Mouse (Mus musculus): ENCODE data around the gene Slco1c1. TPM values are rescaled to one million over a fixed set of nuclear protein-coding genes. Genes with fewer than 3 reads are reported as not detected.
"Not testable (repeated sequence)": the region's sequence is repeated elsewhere in the genome, so short reads cannot be mapped to it uniquely, and the experiment has no call there.

Slco1c1 gene
- polyA plus RNA-seq, 1 experiment: not detected

DNA sequence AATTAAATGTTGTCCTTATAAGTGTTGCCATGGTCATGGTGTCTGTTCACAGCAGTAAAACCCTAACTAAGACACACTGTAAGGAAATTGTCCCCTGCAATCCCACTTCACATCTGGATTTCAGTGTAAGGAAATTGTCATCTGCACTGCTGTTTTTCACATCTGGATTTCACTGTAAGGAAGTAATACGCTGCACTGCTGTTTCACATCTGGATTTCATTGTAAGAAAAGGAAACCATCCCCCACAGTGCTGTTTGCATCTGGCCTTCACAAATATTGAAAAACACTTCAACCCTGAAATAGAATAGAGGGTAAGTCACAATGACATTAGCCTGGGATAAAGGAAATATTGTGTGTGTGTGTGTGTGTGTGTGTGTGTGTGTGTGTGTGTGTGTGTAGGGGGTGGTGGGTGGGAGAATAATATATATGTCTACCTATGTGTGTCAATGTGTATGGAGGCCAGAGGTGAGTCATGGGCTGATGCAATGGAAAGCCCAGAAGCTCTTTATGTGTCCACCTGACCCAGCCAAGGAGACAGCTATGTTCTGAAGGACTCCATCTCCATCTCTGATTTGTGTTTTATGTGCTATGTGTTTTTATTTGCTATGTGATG, 60.7 kb downstream of the Slco1c1 start:
- DNase-seq (ENCODE audit: low read depth in 1 of 2, low spot score in 2 of 2): no peak
- no peaks in the 10 kb centered on the region for H3K27me3 ChIP-seq (ENCODE audit: control insufficient read depth, insufficient read depth, low read length)
- no peaks in the 10 kb centered on the region for H3K36me3 ChIP-seq (ENCODE audit: control insufficient read depth, insufficient read depth, low read length)
- no peak overlapping the region for H3K4me3 ChIP-seq (ENCODE audit: extremely low read depth, insufficient read depth, insufficient read length)
- TF ChIP-seq CTCF (IDR thresholded peaks at IDR 0.05; ENCODE audit: extremely low read depth, insufficient read depth, insufficient read length, insufficient replicate concordance) (no peak), POLR2A (IDR thresholded peaks at IDR 0.05; ENCODE audit: low read depth, low read length) (no peak)
- no peak overlapping the region for H3K27ac ChIP-seq (ENCODE audit: insufficient read depth, low read length)
- H3K4me1 ChIP-seq (ENCODE audit: control insufficient read depth, insufficient read depth, insufficient read length): no peaks in the 10 kb centered on the region
- 67% methylated on average over 1 of the region's 1 CpGs for WGBS

DNA sequence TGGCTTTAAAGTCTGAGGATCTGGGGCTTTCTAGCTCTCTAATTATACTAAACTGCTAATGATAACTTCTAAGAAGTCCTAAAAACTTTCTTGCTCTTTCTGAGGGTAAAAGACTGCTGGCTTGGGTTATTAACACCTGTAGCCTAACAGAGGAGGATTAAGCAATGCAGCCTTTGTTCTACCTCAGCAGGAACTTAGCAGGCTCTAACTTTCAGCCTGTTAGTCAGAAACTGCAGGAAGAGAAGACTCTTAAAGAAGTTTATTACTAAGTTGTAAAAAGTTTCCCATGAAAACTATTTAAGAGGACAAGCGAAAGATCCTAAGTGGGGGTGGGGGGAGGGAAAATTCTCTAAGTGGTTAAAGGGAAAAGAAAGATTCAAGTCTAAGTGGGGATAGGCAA, 65.8 kb downstream of the Slco1c1 start:
- H3K4me3 ChIP-seq (ENCODE audit: extremely low read depth, insufficient read depth, insufficient read length): no peak overlapping the region
- H3K4me1 ChIP-seq (ENCODE audit: control insufficient read depth, insufficient read depth, insufficient read length): no peaks in the 10 kb centered on the region
- H3K27me3 ChIP-seq (ENCODE audit: control insufficient read depth, insufficient read depth, low read length): no peaks in the 10 kb centered on the region
- no peak for TF ChIP-seq CTCF (IDR thresholded peaks at IDR 0.05; ENCODE audit: extremely low read depth, insufficient read depth, insufficient read length, insufficient replicate concordance)
- no peak for TF ChIP-seq POLR2A (IDR thresholded peaks at IDR 0.05; ENCODE audit: low read depth, low read length)
- WGBS: 83% methylated on average over 1 of the region's 1 CpGs
- DNase-seq (ENCODE audit: low read depth in 1 of 2, low spot score in 2 of 2): no peak
- no peak overlapping the region for H3K27ac ChIP-seq (ENCODE audit: insufficient read depth, low read length)
- H3K36me3 ChIP-seq (ENCODE audit: control insufficient read depth, insufficient read depth, low read length): no peaks in the 10 kb centered on the region

DNA sequence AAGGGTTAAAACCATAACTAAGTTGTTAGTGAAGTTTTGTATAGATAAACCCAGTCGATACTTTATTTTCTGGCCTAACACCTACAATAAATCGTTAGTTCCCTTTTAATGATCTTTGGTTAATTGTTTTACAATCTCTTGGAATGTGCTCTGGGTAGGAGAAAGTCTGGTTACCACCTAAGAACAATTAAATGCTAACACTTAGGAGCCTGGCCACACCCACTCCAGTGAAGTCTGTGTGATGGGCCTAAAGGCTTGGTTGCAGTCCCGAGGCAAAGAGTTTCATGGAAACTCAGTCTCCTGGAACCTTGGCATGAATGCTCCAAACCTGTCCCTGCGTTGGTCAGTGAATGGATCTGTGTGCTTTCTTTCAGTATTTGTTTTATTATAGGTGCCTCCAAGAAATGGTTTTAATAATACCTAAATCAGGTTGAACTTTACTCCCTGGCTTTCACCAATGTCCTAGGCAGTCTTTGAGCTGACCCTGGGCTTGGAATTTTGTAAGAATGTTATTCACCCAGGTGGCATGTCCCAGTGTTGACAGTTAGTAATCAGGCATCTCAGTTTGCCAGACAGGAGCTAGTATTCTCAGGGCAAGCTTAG, 66.5 kb downstream of the Slco1c1 start:
- DNase-seq (ENCODE audit: low read depth in 1 of 2, low spot score in 2 of 2); H3K4me1 ChIP-seq (ENCODE audit: control insufficient read depth, insufficient read depth, insufficient read length); H3K27me3 ChIP-seq (ENCODE audit: control insufficient read depth, insufficient read depth, low read length); H3K4me3 ChIP-seq (ENCODE audit: extremely low read depth, insufficient read depth, insufficient read length); H3K27ac ChIP-seq (ENCODE audit: insufficient read depth, low read length); H3K36me3 ChIP-seq (ENCODE audit: control insufficient read depth, insufficient read depth, low read length): not testable (repeated sequence)
- WGBS: 31% methylated on average over 4 of the region's 4 CpGs

DNA sequence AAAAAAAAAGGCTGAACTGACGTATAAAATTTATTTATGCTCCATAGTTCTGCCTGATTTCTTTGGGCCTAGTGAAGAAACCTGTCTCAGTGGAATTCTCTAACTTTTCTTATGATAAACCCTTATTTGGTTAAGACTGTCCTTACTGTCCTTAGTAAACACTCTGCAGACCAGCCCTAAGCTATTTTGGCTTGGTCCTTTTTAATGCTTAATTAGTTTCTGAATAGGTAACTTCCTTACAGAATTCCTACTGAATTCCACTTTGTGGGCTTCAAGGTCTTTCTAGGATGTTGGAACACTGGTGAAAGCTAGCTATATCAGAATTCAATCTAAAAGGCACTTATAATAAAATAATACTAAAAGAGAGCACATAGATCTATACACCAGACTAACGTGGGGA, 71.9 kb downstream of the Slco1c1 start:
- no peaks in the 10 kb centered on the region for H3K27me3 ChIP-seq (ENCODE audit: control insufficient read depth, insufficient read depth, low read length)
- H3K4me3 ChIP-seq (ENCODE audit: extremely low read depth, insufficient read depth, insufficient read length): no peak overlapping the region
- H3K36me3 ChIP-seq (ENCODE audit: control insufficient read depth, insufficient read depth, low read length): no peaks in the 10 kb centered on the region
- DNase-seq (ENCODE audit: low read depth in 1 of 2, low spot score in 2 of 2): no peak
- no peak for TF ChIP-seq POLR2A (IDR thresholded peaks at IDR 0.05; ENCODE audit: low read depth, low read length)
- no peak for TF ChIP-seq CTCF (IDR thresholded peaks at IDR 0.05; ENCODE audit: extremely low read depth, insufficient read depth, insufficient read length, insufficient replicate concordance)
- H3K27ac ChIP-seq (ENCODE audit: insufficient read depth, low read length): no peak overlapping the region
- 80% methylated on average over 2 of the region's 2 CpGs for WGBS
- H3K4me1 ChIP-seq (ENCODE audit: control insufficient read depth, insufficient read depth, insufficient read length): no peaks in the 10 kb centered on the region

DNA sequence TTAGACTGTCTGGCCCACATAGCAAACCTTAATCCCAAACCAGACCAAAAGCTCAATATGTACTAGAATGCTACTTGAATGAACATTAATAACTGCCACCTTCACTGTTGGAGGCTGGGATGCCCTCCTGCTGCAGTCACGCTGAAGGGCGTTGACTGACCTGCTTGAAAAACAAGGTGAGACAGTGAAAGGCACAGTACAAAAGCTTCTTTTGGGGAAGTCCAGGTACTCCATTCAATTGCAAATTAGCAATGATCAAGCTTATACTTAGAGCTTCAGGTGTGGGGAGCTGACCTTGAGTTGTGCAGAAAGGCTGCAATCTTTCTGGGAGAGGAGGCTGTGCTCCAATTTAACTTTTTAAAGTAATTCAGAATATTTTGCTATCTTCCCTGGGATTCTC, 72.9 kb downstream of the Slco1c1 start:
- WGBS: 97% methylated on average over 2 of the region's 2 CpGs

DNA sequence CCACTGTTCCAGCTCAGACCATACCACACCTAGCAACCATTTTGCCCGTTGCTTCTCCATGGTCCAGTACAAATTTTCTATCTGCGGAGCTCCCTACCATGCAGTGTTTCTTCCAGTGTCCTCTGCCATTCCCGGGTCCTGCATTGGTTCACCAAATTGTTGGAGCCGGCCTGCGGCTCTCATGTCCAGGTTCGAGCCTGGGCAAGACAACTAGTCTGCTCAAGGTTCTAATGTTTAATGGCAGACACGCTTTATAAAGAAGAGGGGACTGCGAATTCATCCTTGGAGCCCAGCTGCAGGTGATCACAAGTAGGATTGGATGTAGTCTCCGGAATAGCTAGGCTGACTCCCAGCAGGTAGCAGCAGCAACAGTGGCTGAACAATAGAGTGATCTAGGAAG, 76.8 kb downstream of the Slco1c1 start:
- no peak for DNase-seq (ENCODE audit: low read depth in 1 of 2, low spot score in 2 of 2)
- no peaks in the 10 kb centered on the region for H3K4me1 ChIP-seq (ENCODE audit: control insufficient read depth, insufficient read depth, insufficient read length)
- no peaks in the 10 kb centered on the region for H3K27me3 ChIP-seq (ENCODE audit: control insufficient read depth, insufficient read depth, low read length)
- H3K27ac ChIP-seq (ENCODE audit: insufficient read depth, low read length): no peak overlapping the region
- no peak for TF ChIP-seq POLR2A (IDR thresholded peaks at IDR 0.05; ENCODE audit: low read depth, low read length)
- TF ChIP-seq CTCF (IDR thresholded peaks at IDR 0.05; ENCODE audit: extremely low read depth, insufficient read depth, insufficient read length, insufficient replicate concordance): no peak
- no peaks in the 10 kb centered on the region for H3K36me3 ChIP-seq (ENCODE audit: control insufficient read depth, insufficient read depth, low read length)
- no peak overlapping the region for H3K4me3 ChIP-seq (ENCODE audit: extremely low read depth, insufficient read depth, insufficient read length)
- WGBS: 75% methylated on average over 9 of the region's 9 CpGs

More for the DNA sequence above, 72.9 kb downstream of the Slco1c1 start:
- Histone ChIP-seq H3K4me3 (ENCODE audit: extremely low read depth, insufficient read depth, insufficient read length) (no peak overlapping the region), H3K36me3 (ENCODE audit: control insufficient read depth, insufficient read depth, low read length) (no peaks in the 10 kb centered on the region), H3K27ac (ENCODE audit: insufficient read depth, low read length) (no peak overlapping the region), H3K4me1 (ENCODE audit: control insufficient read depth, insufficient read depth, insufficient read length) (no peaks in the 10 kb centered on the region), H3K27me3 (ENCODE audit: control insufficient read depth, insufficient read depth, low read length) (no peaks in the 10 kb centered on the region)
- no peak for TF ChIP-seq POLR2A (IDR thresholded peaks at IDR 0.05; ENCODE audit: low read depth, low read length)
- no peak for TF ChIP-seq CTCF (IDR thresholded peaks at IDR 0.05; ENCODE audit: extremely low read depth, insufficient read depth, insufficient read length, insufficient replicate concordance)
- DNase-seq (ENCODE audit: low read depth in 1 of 2, low spot score in 2 of 2): no peak

DNA sequence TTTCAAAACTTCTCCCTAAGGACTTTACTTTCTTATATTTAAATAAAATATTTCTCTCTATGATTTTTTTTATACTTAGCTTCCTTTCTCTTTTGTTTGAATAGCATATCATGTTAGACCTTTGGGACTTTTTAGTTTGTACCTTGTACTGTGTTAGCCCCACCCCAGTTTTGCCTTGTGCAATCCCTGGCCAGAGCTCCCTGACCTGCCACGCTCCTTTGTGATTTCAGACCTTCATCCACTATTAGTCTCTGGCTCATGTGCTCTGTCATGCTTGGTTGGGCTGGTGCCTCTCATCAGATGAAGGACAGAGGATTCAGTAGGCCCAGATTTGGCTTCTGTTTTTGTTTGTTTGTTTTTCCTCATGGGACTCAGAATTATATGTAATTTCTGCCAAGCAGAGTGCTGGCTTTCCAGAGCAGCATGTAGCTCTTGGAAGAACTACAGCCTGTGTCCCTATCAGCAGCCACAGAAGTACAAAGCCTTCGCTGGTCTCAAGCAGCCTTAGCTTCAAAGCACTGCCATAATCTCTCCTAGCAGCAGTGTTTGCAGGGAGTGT, 86.6 kb downstream of the Slco1c1 start:
- no peaks in the 10 kb centered on the region for H3K36me3 ChIP-seq (ENCODE audit: control insufficient read depth, insufficient read depth, low read length)
- 65% methylated on average over 2 of the region's 2 CpGs for WGBS
- TF ChIP-seq POLR2A (IDR thresholded peaks at IDR 0.05; ENCODE audit: low read depth, low read length): no peak
- no peak for TF ChIP-seq CTCF (IDR thresholded peaks at IDR 0.05; ENCODE audit: extremely low read depth, insufficient read depth, insufficient read length, insufficient replicate concordance)
- no peaks in the 10 kb centered on the region for H3K4me1 ChIP-seq (ENCODE audit: control insufficient read depth, insufficient read depth, insufficient read length)
- DNase-seq (ENCODE audit: low read depth in 1 of 2, low spot score in 2 of 2): no peak
- H3K27ac ChIP-seq (ENCODE audit: insufficient read depth, low read length): no peak overlapping the region
- no peak overlapping the region for H3K4me3 ChIP-seq (ENCODE audit: extremely low read depth, insufficient read depth, insufficient read length)
- no peaks in the 10 kb centered on the region for H3K27me3 ChIP-seq (ENCODE audit: control insufficient read depth, insufficient read depth, low read length)
